Mouse (Mus musculus) cerebellum, adult 8-10 months (tissue): Measurements from ENCODE around the gene Olfr1440.
A peak's percentile ranks its signal among the peaks of the same experiment; 100 is the strongest.

Source experiments
- DNase-seq: peaks from one replicate; pipeline ENCODE4 v3.0.0; 2022

Gene Olfr1440

DNA sequence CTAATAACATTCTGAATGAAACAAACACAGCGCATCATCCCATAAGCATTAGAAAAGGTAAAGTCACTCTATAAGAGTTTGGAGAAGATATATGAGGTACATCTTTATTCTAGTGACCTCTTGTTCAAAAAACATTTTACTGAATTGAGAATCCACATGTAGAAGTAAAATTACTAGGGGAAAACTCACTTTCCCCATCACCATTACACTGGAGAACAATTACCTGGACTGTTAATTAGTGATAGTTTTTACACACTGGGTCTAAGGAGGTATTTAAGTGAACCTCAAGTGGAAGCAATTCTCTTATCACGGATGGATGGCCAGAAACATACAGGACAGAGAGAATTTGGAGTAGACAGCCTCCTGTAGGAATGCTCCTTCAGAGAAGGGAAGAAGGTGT, at the start of gene Olfr1440:
Olfr1440 (plus strand) TSS at position 301 of the 400 bp plus-strand sequence.
- DNase-seq: no peak

DNA sequence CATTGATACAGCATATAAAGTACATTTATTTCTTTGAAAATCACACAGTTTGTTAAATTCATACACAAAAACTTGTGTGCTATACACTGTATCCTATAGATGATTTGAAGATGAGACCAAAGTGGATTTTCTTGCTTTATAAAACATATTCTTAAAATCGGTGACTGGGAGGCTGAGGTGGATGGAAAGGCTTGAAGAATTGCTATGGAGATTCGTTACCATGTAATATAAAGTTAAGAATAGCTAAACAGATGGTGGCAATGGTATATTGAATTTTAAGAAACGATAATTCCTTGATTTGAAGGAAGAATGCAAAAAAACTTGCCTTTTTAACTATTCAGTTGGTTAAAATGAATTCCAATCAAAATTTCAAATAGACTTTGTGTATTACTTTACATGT, 14.1 kb upstream of the Olfr1440 start:
- DNase-seq: no peak

DNA sequence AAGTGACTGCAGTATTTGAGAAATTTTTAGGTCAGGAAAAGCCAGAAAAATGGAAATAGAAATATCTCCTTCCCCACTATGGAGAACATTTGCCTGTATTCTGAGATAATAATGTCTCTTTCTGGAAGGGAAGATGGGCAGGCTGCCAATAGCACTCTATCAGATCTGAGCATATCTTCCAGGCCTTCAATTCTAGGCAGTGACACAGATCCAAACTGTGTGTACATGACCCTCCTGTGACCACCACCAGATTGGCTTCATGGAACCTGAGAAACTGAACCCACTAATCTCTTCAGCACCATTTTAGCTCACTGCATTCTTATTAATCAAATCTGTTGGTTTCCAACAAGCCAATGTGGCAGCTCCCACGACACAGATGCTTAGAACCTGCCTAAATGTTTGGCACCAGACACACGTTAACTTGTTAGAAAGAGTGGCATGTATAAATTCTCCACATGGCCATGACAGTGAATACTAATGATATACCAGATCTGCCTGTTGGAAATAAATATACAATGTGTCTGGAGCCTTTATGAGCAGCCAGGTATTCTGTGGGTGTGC, 12.5 kb upstream of the Olfr1440 start:
- DNase-seq: no peak

DNA sequence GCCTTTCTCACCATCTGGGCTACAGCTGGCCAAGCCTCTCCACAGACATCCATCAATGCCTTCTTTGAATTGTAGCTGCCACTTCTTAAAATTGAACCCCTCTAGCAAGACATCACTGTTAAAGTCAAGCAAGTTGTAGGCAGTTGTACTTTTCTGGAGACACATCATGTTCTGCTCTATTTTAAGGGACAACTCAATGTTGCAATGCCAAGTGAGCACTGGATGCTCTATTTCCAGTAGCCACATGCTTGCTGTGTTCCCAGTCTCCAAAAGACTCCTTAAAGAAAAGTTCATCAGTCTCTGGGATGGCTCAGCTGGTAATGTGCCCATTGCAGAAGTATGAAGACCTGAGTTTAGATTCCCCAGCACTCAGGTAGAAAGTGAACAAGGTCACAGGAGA, 26.7 kb downstream of the Olfr1440 start:
- no peak for DNase-seq

DNA sequence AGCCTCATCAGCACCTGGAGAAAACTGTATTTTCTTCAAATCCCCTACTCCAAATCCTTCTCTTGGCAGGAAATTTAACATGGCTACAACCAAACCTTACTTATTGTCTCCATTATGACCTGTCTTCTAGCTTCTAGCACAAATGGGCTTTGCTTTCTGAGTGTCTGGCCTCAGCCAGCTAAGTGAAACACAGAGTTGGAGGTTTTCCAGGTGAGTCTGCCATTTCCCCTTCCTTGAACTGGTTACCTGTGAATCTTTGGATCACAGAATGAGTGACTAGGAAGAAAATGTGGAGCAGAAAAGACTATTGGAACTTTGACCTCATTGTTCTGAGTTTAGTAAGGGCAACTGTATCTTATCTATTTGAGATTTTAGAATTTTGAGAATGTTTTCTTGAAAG, 30.3 kb downstream of the Olfr1440 start, which contains the start of gene Olfr1441:
Olfr1441 (plus strand) TSS at position 73 of the 400 bp plus-strand sequence.
- DNase-seq: no peak

DNA sequence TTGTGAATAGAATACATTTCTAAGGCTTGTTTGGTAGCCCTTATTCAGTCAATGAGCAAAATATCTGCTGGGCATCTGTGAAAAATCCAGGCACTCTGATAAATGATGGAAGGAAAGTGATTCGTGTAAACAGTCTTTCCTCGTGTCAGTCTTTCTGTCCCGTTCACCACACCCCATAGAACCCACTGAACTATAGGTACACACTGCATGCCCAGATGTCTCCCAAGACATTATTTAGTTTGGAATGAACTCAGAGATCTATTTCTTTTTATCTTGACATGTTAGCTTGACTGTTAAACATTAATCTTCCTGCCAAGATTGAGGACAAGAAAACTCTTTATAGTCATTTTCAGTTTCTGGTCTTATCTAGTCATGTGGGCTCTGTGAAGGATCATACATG, 31.2 kb downstream of the Olfr1440 start:
- DNase-seq: no peak

DNA sequence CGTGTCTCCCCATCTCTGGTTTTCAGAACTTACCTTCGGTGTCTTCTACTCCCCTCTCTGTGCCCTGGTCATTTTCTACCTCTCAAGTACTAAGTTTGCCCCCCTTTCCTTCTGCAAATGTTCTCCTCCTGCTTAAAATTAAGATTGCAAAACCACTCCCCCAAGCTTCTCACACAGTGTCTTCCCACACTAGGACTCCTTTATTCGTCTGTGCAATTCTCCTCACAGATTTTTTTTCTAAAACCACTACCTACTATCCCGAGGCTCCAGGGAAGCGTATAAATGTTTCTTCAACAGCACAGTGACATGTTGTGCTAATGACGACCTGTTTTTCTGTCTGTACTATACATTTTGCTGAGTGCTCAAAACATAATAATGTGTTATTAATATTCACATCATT, 33.5 kb downstream of the Olfr1440 start:
- no peak for DNase-seq

DNA sequence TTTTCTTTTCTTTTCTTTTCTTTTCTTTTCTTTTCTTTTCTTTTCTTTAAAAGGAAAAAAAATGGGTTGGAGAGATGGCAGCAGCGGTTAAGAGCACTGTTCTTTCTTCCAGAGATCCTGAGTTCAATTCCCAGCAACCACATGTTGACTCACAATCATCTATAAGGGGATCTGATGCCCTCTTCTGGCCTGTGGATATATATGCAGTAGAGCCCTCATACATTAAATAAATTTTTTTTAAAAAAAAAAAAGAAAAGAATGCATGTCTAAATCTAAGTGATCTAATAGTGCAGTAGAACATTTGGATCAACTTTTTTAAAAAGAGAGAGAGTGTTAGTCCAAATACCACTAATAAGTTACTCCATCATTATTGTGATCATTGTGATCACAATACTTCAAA, 34.6 kb downstream of the Olfr1440 start:
- no peak for DNase-seq

DNA sequence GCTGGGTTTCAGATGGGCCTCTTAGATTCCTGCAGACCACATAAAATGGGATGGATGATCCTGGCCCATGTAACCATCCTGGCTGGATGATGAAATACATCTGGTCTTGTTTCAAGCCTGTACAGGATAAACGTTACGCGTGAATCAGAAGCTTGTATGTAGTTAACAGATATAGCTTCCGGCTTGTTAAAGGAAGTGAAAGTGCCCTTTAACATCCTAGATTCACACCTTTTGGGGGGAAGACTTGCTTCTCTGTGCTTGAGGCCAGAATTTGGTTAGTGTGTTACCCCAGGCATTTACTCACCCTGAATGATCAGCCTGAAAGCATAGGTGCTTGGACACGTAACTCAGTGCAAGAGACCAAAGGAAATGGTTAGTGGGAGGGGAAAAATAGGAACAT, 40.0 kb downstream of the Olfr1440 start:
- no peak for DNase-seq

DNA sequence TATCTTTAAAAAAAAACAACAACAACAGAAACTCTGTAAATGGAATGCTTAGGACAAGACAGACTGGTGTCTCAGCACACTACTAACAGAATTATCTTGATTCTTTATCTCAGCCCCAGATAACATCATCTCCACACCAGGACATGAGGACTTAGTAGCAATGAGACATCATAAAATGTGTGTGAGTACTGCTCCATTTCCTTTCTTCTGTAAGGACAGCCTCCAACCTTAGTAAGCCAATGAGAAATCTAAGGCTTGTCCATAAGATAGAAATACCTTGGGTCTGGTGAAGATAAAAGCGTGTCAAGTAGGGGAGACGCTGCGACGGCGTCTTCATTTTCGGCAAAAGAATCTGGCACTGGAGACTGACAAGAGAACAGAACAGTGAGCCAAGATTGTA, 40.5 kb downstream of the Olfr1440 start, which contains the start of gene Pfpl:
Pfpl (plus strand) TSS at position 301 of the 400 bp plus-strand sequence.
- no peak for DNase-seq

DNA sequence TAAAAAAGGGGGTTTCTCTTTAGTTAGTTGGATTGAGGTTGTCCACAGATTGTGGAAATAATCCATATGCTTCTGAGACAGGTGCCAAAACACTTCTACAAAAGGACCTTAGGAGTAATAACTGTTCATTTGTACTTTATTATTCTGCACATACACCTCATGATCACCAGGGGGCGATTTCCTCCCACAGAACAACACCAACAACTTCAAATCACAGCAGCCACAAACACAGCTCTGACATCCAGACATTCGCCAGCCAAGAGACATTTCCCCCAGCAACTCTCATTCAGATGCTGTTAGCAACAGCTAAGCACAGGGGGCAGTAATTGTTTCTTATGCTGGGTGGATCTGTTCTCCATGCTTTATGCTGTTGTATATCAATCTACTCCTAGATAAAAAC, 46.0 kb downstream of the Olfr1440 start:
- peak; percentile 11 for DNase-seq

DNA sequence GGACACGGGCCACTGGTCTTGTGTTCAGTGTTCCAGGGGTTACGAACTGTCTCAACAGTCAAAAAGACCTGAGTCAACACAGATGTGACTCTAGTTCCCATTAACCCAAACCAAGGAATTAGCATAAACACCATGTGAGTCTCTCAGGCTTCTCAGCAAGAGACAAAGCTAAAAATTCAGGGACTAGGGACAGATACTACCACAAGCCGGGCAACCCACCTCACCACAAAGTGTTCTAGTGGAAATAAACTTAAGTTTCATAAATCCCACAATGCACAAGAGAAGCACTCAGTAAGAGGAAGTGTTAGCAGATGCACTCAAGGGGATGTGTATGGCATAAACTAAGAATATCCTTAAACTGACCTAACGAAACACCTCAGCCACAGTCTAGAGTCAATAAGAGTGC, 47.9 kb downstream of the Olfr1440 start:
- DNase-seq: no peak

DNA sequence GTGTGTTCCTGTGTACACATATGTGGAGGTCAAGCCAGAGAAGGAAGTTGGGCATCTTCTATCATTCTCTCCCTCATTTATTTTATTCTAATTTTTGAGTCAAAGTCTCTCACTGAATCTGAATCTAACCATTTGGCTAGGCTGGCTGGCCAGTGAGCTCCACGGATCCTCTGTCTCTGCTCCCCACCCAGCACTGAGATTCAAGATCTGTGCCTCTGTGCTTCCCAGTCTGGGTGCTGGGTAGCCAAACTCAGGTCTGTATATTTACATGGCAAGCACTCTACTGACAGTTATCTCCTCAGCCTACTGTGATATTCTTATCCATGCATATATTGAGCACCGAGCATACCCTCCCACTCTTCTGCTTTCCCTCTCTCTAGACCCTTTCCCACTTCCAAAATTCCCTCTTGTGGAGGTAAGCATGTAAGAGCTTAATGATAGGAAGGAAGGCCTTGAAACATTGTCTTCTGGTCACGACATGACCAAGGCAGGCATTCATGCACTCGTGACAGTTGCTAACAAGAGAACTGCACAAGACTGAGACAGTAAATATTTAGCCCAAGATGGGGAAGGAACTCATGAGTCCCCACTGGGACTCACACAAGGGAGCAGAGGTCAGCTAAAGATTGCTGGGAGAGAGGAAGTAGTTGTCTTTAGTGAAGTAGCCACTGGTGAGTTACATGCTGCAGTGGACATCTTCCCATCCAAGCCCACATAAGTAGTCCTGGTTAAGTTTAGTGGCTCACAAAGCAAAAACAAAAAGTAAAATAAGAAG, 48.9 kb downstream of the Olfr1440 start:
- DNase-seq: no peak

DNA sequence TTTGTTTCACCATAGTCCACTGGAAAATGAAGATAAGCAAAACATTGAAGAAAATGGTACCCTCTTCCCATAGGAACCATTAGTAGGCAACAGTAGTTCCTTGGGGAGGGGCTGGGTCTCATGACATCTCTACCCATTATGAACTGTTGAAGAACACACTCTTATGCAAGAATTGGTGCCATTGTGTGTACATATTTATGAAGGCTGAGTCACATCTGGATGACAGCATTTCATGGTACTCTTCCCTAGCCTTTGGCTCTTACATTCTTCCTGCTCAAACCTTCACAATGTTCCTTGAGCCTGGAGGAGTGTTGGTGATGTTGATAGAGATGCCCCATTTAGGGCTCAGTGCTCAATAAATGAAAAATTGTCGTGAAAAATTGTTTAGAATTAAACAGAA, 52.5 kb downstream of the Olfr1440 start:
- no peak for DNase-seq

DNA sequence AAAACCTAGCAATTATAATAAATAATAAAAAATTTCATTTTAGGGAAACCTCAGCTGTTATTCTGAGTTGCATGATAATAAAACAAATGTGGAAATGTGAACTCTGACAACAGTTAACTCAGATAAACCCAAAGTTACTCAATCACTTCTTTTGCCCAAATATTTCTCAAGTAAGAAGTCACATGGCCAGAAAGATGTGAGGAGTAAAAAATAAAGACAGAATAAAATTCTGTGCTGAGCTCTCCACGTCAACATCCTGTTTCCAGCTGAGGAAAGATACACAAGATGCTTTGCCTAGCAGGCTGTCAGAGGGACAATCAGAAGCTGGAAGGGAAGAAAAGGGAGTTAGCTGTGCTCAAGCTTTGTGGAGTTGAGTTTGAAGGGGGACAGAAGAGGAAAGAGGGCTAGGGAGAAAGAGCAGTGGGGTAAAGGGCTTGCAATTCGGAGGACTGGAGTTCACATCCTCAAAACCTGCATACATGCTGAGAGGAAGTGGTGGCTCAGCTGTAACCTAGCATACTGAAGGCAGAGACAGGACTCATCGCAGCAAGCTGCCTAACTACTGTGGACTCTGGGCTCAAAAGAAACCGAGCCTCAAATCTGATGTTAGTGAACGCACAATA, 53.1 kb downstream of the Olfr1440 start:
- no peak for DNase-seq

DNA sequence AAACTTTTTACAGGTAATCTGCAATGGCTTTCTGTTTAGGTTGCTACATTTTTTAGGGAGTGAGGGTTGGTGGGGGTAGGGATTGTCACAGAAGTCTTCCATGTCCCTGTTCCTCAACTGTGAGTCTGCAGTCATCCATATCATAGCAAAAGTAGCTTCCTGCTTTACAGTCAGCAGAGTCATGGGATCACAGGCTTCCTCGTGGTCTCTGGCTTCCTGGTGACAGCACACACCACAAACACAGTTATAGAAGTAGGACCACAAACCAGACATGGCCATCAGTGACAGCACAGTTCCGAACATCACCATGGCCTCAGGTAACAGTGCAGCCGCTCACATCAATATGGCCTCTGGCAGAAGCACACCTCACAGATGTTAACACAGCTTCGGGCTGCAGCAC, 55.5 kb downstream of the Olfr1440 start:
- no peak for DNase-seq

DNA sequence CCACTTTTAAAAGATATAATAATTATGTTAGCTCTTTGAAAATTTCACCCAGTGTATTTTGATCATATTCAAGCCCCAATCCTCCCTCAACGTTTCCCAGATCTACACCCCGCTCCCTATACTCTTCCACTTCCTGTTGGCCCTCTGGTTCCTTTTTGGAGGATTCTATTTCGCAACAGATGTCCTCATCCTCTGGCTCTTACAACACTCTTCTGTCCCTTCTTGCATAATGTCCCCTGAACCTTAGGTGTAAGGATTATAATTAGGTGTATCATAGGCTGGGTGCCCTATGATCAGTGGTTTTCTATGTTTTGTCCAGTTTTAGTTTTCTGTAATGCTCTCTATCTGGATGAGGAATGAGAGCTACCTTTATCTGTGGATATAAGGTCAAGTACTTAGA, 57.9 kb downstream of the Olfr1440 start:
- DNase-seq: no peak
